Mouse (Mus musculus): ENCODE results near the gene Clcn1. TPM values are rescaled to one million over a fixed set of nuclear protein-coding genes. Genes with fewer than 3 reads are reported as not detected.
A peak's percentile ranks its signal among the peaks of the same experiment; 100 is the strongest.

Clcn1 gene
- polyA plus RNA-seq, 1 experiment from 2014 or later, result 1.6 TPM

DNA sequence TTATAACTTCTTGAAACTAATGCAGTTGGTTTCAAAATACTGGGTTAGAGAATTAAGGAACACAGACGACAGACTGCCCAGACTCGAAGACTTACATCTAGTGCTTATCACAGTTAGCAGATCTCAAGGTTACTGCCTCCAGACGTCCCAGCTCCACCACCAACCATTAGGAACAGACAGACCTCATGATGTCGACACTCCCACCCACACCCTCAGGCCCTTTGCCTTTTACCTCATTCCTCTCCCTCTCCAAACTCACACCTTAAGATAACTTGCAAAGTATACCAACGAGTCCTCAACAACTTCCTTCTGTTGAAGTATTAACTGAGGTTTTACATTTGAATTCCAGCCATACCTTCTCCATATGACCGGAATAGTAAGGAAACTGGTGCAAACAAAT lies 26.1 kb upstream of the Clcn1 start:
- peak; percentile 28 for DNase-seq (ENCODE audit: low spot score, missing footprints)
- H3K9ac ChIP-seq (ENCODE audit: low read length), result no peak overlapping the region
- H3K27me3 ChIP-seq (ENCODE audit: control insufficient read depth, insufficient read depth, low read length), result no peaks in the 10 kb centered on the region
- no peak for ATAC-seq (ENCODE audit: low FRiP score)
- H3K9me3 ChIP-seq (ENCODE audit: control insufficient read depth, low read length), result no peaks in the 10 kb centered on the region
- H3K4me1 ChIP-seq (ENCODE audit: control insufficient read depth, insufficient read depth, low read length), result no peaks in the 10 kb centered on the region
- H3K4me3 ChIP-seq (ENCODE audit: low read depth, low read length), result no peak overlapping the region
- no peaks in the 10 kb centered on the region for H3K36me3 ChIP-seq (ENCODE audit: control insufficient read depth, insufficient read depth, low read length)
- WGBS, result 79% methylated on average over 6 of the region's 6 CpGs
- H3K4me2 ChIP-seq, result no peak overlapping the region
- no peak overlapping the region for H3K27ac ChIP-seq (ENCODE audit: low read depth, low read length)

DNA sequence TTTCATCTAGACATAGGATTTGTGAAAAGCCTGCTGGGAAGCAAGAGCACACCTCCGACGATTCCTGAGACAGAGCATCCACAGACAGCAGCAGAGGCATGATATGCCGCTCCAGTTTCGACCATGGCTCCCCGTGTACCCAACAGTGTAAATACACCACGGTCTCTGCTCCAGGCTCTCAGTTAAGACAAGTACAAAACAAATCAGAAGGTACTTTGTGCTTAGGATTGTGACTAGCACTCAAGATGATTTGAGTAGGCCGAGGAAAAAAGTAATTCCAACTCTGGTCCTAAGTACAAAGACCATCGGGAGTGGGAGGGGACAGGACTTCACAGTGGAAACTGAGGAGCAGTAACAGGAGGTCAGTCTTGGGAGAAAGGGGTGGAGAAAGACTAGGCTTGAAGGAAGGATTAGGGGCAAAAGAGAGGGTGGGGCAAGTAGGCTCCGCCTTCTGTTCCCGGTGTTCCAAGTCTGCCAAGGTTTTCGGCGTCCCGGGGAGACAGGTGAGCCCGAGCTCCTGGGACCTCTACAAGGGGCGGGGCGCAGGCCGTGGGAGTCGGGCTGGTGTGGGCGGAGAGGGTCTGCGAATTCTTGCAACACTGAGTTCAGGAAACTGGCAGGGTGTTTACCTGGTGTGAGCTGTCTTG lies 24.8 kb upstream of the Clcn1 start, which contains the start of gene Tmem139:
Tmem139 (plus strand) TSS at position 447 of the 647 bp plus-strand sequence.
- peaks cover 3% of the 10 kb centered on the region; the same call in 1 of the 2 replicates for H3K4me1 ChIP-seq (ENCODE audit: control insufficient read depth, insufficient read depth, low read length)
- no peaks in the 10 kb centered on the region for H3K9me3 ChIP-seq (ENCODE audit: control insufficient read depth, low read length)
- ATAC-seq (ENCODE audit: low FRiP score) (no peak), DNase-seq (ENCODE audit: low spot score, missing footprints) (peak; percentile 67)
- WGBS, result 21% methylated on average over 20 of the region's 20 CpGs
- no peak within 1 kb of the TSS for H3K4me2 ChIP-seq
- H3K27me3 ChIP-seq (ENCODE audit: control insufficient read depth, insufficient read depth, low read length), result no peaks in the 10 kb centered on the region
- no peak within 1 kb of the TSS for H3K4me3 ChIP-seq (ENCODE audit: low read depth, low read length)
- no peaks in the 10 kb centered on the region for H3K36me3 ChIP-seq (ENCODE audit: control insufficient read depth, insufficient read depth, low read length)
- H3K27ac ChIP-seq (ENCODE audit: low read depth, low read length), result no peak within 1 kb of the TSS
- no peak within 1 kb of the TSS for H3K9ac ChIP-seq (ENCODE audit: low read length)

DNA sequence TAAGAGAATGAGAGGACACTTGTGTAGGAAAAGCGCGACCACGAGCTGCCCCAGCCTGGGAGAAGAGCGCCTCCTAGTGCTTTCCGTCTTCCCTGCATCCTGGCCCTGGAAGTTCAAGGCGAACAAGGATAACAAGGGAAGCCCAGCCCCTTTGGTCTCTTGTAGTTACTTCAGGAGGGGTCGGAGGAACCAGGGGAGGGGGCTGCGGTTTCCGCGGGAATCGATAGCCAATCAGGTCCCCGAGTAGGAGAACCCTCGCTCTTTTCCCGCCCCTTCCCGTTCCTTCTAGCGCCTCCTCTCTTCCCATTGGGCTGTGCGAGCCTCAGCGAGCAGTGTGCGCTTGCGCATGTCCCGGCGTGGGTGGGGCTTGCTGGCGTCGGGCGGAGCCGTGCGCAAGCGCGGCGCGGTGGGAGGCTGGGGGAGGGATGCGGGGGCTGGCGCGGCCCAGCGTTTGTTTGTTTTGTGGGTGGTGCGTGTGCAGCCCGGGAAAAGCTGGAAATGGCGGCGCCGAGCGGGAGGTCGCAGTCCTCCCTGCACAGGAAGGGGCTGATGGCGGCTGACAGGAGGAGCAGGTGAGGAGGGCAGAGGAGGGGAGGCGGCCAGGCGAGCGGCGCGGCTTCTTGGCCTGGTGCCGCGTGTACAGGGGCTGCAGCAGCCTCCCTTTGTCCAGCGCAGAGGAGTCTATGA lies 21.7 kb upstream of the Clcn1 start, which contains the start of gene Casp2:
Casp2 (plus strand) TSS at position 360 of the 687 bp plus-strand sequence.
- H3K9me3 ChIP-seq (ENCODE audit: control insufficient read depth, low read length), result no peaks in the 10 kb centered on the region
- H3K9ac ChIP-seq (ENCODE audit: low read length), result peak within 1 kb of the TSS; percentile 93
- H3K4me3 ChIP-seq (ENCODE audit: low read depth, low read length), result peak within 1 kb of the TSS; percentile 83
- peak; percentile 100 for DNase-seq (ENCODE audit: low spot score, missing footprints)
- peaks cover 3% of the 10 kb centered on the region; the same call in 1 of the 2 replicates for H3K4me1 ChIP-seq (ENCODE audit: control insufficient read depth, insufficient read depth, low read length)
- peak; percentile 100 for ATAC-seq (ENCODE audit: low FRiP score)
- H3K27me3 ChIP-seq (ENCODE audit: control insufficient read depth, insufficient read depth, low read length), result no peaks in the 10 kb centered on the region
- H3K4me2 ChIP-seq, result peak within 1 kb of the TSS; percentile 68
- peak within 1 kb of the TSS; percentile 72 for H3K27ac ChIP-seq (ENCODE audit: low read depth, low read length)
- under 1% methylated on average over 50 of the region's 51 CpGs for WGBS
- H3K36me3 ChIP-seq (ENCODE audit: control insufficient read depth, insufficient read depth, low read length), result peaks cover 19% of the 10 kb centered on the region

DNA sequence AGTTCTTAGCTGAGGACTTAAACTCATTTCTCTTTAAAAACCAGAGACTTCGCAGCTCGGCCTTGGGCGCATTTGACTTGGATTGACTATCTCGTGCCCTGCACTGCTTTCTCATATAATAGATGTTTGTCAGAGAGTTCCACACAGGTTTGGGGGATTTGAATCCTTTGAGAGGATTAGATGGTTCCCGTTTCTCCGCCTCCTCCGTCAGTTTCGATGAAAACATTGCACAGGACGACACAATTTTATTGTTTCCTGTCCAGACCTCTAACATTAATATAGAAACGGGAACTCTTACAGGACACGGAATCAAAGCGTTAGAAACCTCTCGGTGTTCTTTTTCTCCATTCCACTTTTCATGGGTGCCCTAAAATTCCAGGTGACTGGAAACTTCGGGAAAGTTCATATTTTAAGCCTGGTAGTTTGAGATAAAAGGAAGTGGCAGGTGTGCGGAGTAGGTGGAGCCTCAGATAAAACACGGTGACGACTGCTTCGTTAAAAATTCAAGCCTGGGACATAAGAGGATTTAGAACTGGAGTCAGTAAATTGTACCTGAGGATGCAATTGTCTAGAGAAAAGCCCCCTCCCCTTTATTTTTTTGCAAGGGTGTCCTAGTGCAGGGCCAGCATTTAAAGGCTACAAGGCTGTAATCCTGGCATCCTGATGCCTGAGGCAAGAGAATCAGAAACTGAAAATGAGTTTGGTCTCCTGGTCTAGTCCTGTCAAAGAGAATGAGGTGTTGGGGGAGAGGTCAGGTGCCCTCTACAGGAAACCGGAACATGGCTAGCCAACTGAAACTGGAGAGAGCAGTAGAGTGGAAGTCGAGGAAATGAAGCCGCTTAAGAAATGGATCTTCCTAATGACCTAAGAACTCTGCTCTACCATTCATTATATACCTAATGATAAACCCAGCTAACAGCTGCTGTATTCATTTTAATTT lies 20.8 kb upstream of the Clcn1 start:
- WGBS, result under 1% methylated on average over 21 of the region's 21 CpGs
- DNase-seq (ENCODE audit: low spot score, missing footprints) (peak; percentile 86), ATAC-seq (ENCODE audit: low FRiP score) (no peak)
- Histone ChIP-seq H3K9me3 (ENCODE audit: control insufficient read depth, low read length) (no peaks in the 10 kb centered on the region), H3K36me3 (ENCODE audit: control insufficient read depth, insufficient read depth, low read length) (peaks cover 23% of the 10 kb centered on the region), H3K4me3 (ENCODE audit: low read depth, low read length) (peak overlapping the region; percentile 83), H3K9ac (ENCODE audit: low read length) (peak overlapping the region; percentile 93), H3K27me3 (ENCODE audit: control insufficient read depth, insufficient read depth, low read length) (no peaks in the 10 kb centered on the region), H3K27ac (ENCODE audit: low read depth, low read length) (peak overlapping the region; percentile 72), H3K4me1 (ENCODE audit: control insufficient read depth, insufficient read depth, low read length) (peaks cover 3% of the 10 kb centered on the region; the same call in 1 of the 2 replicates), H3K4me2 (peak overlapping the region; percentile 68)

DNA sequence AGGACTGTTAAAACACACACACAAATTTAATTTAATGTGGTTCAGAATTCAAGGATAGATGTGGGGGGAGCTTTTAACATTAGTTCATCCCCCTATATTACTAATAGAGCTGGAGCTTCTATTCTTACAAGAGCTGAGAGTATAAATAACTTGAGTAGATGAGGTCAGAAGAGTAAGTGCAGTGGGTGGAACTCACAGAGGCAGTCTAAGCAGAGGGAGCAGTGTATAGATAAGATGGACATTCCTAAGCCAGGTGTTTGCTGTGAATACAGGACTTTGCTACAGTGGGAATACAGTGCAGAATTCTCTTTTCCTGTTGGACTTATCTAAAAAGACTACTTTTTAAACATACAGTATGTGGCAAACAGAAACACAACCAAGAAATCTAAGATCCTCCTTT lies 15.7 kb upstream of the Clcn1 start:
- ATAC-seq (ENCODE audit: low FRiP score), result no peak
- Histone ChIP-seq H3K4me3 (ENCODE audit: low read depth, low read length) (no peak overlapping the region), H3K36me3 (ENCODE audit: control insufficient read depth, insufficient read depth, low read length) (peaks cover 37% of the 10 kb centered on the region)

DNA sequence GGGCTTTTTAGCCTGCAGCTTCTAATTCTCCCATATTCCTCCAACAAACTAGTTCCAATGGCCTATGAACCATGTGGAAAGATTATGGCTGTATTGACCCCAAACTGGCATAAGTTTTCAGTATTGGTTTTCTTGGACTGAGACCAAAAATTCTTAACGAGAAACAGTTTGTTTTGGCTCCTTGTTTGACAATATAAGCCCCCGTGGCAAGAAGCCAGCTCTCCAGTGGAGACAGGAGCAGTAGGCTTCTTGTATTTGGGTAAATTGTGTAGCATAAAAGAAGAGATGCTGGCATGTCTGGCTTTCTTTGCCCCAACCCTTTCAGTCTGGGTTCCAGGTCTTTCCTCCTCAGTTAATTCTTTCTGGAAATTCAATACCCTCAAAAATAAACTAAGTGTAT lies 10.3 kb upstream of the Clcn1 start:
- Histone ChIP-seq H3K9me3 (ENCODE audit: control insufficient read depth, low read length) (no peaks in the 10 kb centered on the region), H3K4me2 (no peak overlapping the region), H3K4me3 (ENCODE audit: low read depth, low read length) (no peak overlapping the region), H3K27me3 (ENCODE audit: control insufficient read depth, insufficient read depth, low read length) (no peaks in the 10 kb centered on the region), H3K27ac (ENCODE audit: low read depth, low read length) (no peak overlapping the region), H3K36me3 (ENCODE audit: control insufficient read depth, insufficient read depth, low read length) (peaks cover 38% of the 10 kb centered on the region), H3K9ac (ENCODE audit: low read length) (no peak overlapping the region), H3K4me1 (ENCODE audit: control insufficient read depth, insufficient read depth, low read length) (no peaks in the 10 kb centered on the region)
- ATAC-seq (ENCODE audit: low FRiP score), result no peak
- no peak for DNase-seq (ENCODE audit: low spot score, missing footprints)
- WGBS, result 92% methylated on average over 2 of the region's 2 CpGs

More for the DNA sequence above, 15.7 kb upstream of the Clcn1 start:
- Histone ChIP-seq H3K27ac (ENCODE audit: low read depth, low read length) (no peak overlapping the region), H3K4me2 (no peak overlapping the region), H3K9me3 (ENCODE audit: control insufficient read depth, low read length) (no peaks in the 10 kb centered on the region), H3K9ac (ENCODE audit: low read length) (no peak overlapping the region), H3K27me3 (ENCODE audit: control insufficient read depth, insufficient read depth, low read length) (no peaks in the 10 kb centered on the region), H3K4me1 (ENCODE audit: control insufficient read depth, insufficient read depth, low read length) (peaks cover 3% of the 10 kb centered on the region; the same call in 1 of the 2 replicates)
- DNase-seq (ENCODE audit: low spot score, missing footprints), result no peak

DNA sequence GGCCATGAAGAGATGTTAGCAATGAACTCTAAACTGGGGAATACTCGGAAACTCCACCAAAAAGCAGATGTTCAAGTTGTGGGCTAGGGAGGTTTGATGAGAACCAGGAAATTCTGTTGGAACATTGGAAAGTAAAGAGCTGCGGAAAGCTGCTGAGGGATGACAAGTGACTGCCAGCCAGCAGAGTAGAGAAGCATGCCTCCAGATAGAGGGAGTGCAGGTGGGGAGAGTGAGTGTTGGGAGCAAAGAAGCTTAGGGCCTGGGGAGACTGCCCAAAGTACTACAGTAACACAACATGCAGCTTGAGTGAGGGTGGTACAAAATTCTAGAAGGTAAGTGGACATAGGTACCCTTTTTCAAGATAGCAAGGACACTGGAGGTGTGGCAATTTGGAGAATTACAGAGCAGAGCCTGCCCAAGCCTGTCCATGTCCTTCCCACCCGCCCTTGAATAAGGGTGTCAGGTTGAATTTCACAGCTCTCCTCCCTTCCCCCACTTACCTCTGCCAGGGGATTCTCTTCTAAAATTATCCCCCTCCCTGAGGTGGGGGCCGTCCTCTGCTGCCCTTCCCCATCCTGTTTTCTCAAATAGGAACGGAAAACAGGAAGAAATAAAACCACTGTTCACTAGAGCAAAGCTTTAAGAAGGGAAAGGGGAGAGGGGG lies 3.5 kb upstream of the Clcn1 start:
- Histone ChIP-seq H3K9ac (ENCODE audit: low read length) (no peak overlapping the region), H3K27me3 (ENCODE audit: control insufficient read depth, insufficient read depth, low read length) (no peaks in the 10 kb centered on the region), H3K4me1 (ENCODE audit: control insufficient read depth, insufficient read depth, low read length) (no peaks in the 10 kb centered on the region), H3K4me2 (no peak overlapping the region), H3K9me3 (ENCODE audit: control insufficient read depth, low read length) (no peaks in the 10 kb centered on the region), H3K27ac (ENCODE audit: low read depth, low read length) (no peak overlapping the region), H3K36me3 (ENCODE audit: control insufficient read depth, insufficient read depth, low read length) (peaks cover 24% of the 10 kb centered on the region), H3K4me3 (ENCODE audit: low read depth, low read length) (no peak overlapping the region)
- WGBS, result 76% methylated on average over 5 of the region's 5 CpGs
- ATAC-seq (ENCODE audit: low FRiP score) (no peak), DNase-seq (ENCODE audit: low spot score, missing footprints) (no peak)

DNA sequence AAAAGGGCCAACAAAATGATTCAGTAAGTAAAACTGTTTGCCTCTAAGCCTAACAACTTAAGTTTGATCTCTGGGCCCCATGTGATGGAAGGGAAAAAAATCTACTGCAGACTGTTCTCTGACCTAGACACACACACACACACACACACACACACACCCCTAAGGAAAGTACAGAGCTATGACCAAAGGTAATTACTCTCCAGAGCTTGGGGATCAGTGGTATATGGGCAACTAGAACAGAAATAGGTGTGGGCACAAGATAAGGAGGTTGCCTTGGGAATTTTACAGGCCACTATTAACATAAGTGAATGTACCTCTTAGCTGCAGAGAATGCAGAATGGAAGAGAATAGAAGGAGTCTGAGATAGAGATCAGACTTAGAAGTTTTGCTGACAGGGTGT lies 1.1 kb downstream of the Clcn1 start:
- Histone ChIP-seq H3K27me3 (ENCODE audit: control insufficient read depth, insufficient read depth, low read length) (no peaks in the 10 kb centered on the region), H3K9ac (ENCODE audit: low read length) (no peak overlapping the region), H3K4me1 (ENCODE audit: control insufficient read depth, insufficient read depth, low read length) (no peaks in the 10 kb centered on the region), H3K36me3 (ENCODE audit: control insufficient read depth, insufficient read depth, low read length) (peaks cover 6% of the 10 kb centered on the region; the same call in 1 of the 2 replicates), H3K9me3 (ENCODE audit: control insufficient read depth, low read length) (no peaks in the 10 kb centered on the region), H3K4me2 (no peak overlapping the region), H3K27ac (ENCODE audit: low read depth, low read length) (no peak overlapping the region), H3K4me3 (ENCODE audit: low read depth, low read length) (no peak overlapping the region)
- ATAC-seq (ENCODE audit: low FRiP score) (no peak), DNase-seq (ENCODE audit: low spot score, missing footprints) (no peak)

Data from midbrain, embryonic 11.5 days (tissue).